Mouse (Mus musculus) midbrain, postnatal 0 days (tissue): ENCODE measurements around the gene Fundc1. TPM values are rescaled to one million over a fixed set of nuclear protein-coding genes. Genes with fewer than 3 reads are reported as not detected.

Source experiments
- ATAC-seq: fragments of 200-750 bp; cut with Nextera tagmentation; 2 replicates; pipeline ENCODE4 v1.8.0; 2017; ENCODE audit warnings: moderate number of reproducible peaks, mild to moderate bottlenecking, moderate TSS enrichment, moderate library complexity; ENCODE audit not compliant: low FRiP score
- DNase-seq: peaks from one replicate; pipeline ENCODE4 v3.0.0-alpha.2; 2015; ENCODE audit warnings: low spot score
- H3K27ac ChIP-seq: fragments of 300-500 bp; sonication (generic); 2 replicates; pipeline ENCODE4 v1.5.1; 2014; ENCODE audit warnings: low read depth, mild to moderate bottlenecking, low read length, mixed read lengths
- H3K27me3 ChIP-seq: fragments of 300-500 bp; sonication (generic); 2 replicates; pipeline ENCODE4 v1.6.1; 2014; ENCODE audit warnings: low read length, control low read depth, mixed read lengths; ENCODE audit not compliant: insufficient read depth
- H3K36me3 ChIP-seq: fragments of 300-500 bp; sonication (generic); 2 replicates; pipeline ENCODE4 v1.6.1; 2014; ENCODE audit warnings: low read length, control low read depth, mixed read lengths; ENCODE audit not compliant: insufficient read depth
- H3K4me1 ChIP-seq: fragments of 300-500 bp; sonication (generic); 2 replicates; pipeline ENCODE4 v1.6.1; 2014; ENCODE audit warnings: mild to moderate bottlenecking, control low read depth, antibody characterized with exemption, low read length, mixed read lengths; ENCODE audit not compliant: insufficient read depth
- H3K4me2 ChIP-seq: fragments of 300-500 bp; sonication (generic); 2 replicates; pipeline ENCODE4 v1.6.1; 2014; ENCODE audit warnings: low read depth, mild to moderate bottlenecking, low read length, mixed read lengths; ENCODE audit not compliant: poor library complexity, severe bottlenecking
- H3K4me3 ChIP-seq: fragments of 300-500 bp; sonication (generic); 2 replicates; pipeline ENCODE4 v1.5.1; 2014; ENCODE audit warnings: low read depth, mild to moderate bottlenecking, low read length, moderate library complexity
- H3K9ac ChIP-seq: fragments of 300-500 bp; sonication (generic); replicated peaks from 2 replicates; pipeline ENCODE4 v1.6.1; 2014; ENCODE audit warnings: mild to moderate bottlenecking, low read length, moderate library complexity, mixed read lengths; ENCODE audit not compliant: poor library complexity, severe bottlenecking
- H3K9me3 ChIP-seq: fragments of 300-500 bp; sonication (generic); 2 replicates; pipeline ENCODE4 v1.6.1; 2016; ENCODE audit warnings: low read length, control low read depth
- CTCF ChIP-seq: IDR thresholded peaks from 2 replicates; pipeline ENCODE4 v1.5.1; 2016; ENCODE audit warnings: antibody characterized with exemption, mild to moderate bottlenecking
- WGBS: fragments of 180-500 bp; shearing (Covaris S2); extraction: QIAGEN DNeasy Blood & Tissue Kit; methylation state at CpG from one replicate; pipeline ENCODE4 v1.1.7; 2014; 5-methylcytosine and 5-hydroxymethylcytosine counted together
- polyA plus RNA-seq: library from polyadenylated mRNA; unstranded; fragments of >200 nt; fragmentation: Nextera tagmentation; extraction: Ambion mirVana; gene quantifications from 2 replicates; pipeline ENCODE4 v1.2.1, GENCODE M21; 2015
- total RNA-seq: library from RNA; depleted of rRNA; stranded (reverse); fragments of >200 nt; gene quantifications from 2 replicates; pipeline ENCODE4 v1.2.3, GENCODE M21; 2014

Gene Fundc1
- total and polyA plus RNA-seq, 2 experiments from 2014 or later = 37.5 to 50.9 TPM

DNA sequence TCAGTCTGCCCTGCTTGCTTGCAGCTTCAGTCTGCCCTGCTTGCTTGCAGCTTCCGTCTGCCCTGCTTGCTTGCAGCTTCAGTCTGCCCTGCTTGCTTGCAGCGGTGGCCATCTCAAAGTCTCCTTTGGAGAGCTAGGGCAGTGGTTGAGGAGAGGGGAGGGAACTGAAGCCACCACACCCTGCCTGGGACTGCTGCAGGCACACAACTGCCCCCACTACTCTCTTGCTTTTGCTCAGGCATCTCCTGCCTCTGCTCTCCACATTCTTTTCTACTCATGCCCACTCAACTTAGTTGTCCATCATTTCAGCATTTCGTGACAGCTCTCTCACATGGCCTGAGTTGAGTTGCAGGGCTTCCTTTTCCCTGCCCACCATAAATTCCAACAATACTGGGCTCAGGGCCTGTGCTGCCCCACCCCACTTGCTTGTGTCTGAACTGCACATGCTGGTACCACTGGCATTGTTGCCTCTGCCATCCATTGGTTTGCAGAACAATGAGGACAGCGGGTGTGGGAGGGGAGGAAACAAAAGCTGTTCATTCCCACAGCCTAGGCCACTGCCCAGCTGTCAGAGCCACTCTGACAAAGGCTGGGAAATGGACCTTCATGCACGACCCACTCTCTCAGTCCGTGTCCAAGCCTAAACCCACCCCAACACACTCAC, 24.9 kb downstream of the Fundc1 start:
- H3K27me3 ChIP-seq = no peaks in the 10 kb centered on the region
- H3K36me3 ChIP-seq = no peaks in the 10 kb centered on the region
- H3K27ac ChIP-seq = no peak overlapping the region
- WGBS = 21% methylated on average over 6 of the region's 6 CpGs
- H3K4me3 ChIP-seq = no peak overlapping the region
- H3K9me3 ChIP-seq = no peaks in the 10 kb centered on the region
- no peak for DNase-seq
- H3K4me2 ChIP-seq = no peak overlapping the region
- H3K4me1 ChIP-seq = no peaks in the 10 kb centered on the region
- ATAC-seq = peak; percentile 38; the same call in 1 of the 2 replicates
- no peak for TF ChIP-seq CTCF
- H3K9ac ChIP-seq = no peak overlapping the region

DNA sequence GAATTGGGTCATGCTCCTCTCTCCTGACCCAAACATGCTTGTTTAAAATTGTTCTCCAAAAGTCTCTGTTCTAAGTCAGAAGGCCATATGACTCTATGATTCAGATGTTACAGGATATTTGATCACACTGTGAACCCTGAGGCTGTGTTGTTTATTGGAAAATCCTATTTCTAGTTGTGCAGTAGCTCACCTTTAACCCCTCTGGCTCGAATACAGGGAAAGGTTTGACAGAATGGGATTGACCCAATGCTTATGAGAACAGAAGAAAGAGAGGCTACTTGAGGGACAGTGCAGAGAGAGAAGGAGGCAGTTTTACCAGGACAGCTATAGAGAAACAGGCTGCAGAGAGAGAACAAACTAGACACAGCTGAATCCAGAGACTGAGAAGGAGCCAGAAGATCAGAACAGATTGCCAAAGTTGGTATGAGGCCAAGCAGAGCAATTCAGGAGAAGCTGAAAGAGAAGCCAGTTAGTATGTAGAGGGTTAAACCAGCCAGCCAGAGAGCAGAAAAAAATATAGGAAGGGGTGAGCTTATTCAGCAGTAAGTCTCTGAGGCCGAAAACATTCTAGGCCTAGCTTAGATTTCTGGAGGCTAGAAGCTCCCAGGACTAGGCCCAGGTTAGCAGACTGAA, 27.1 kb downstream of the Fundc1 start:
- no peak for DNase-seq
- Histone ChIP-seq H3K4me3 (no peak overlapping the region), H3K27me3 (no peaks in the 10 kb centered on the region), H3K4me1 (no peaks in the 10 kb centered on the region), H3K27ac (no peak overlapping the region), H3K9me3 (no peaks in the 10 kb centered on the region), H3K9ac (no peak overlapping the region), H3K4me2 (no peak overlapping the region), H3K36me3 (no peaks in the 10 kb centered on the region)
- no peak for ATAC-seq
- 44% methylated on average over 2 of the region's 2 CpGs for WGBS
- no peak for TF ChIP-seq CTCF

GRCm38 (mm10) chrX:17537701-17538100, 34.4 kb downstream of the Fundc1 start:
- H3K4me3 ChIP-seq = no peak overlapping the region
- no peak for TF ChIP-seq CTCF
- WGBS = 84% methylated on average over 4 of the region's 4 CpGs
- no peak overlapping the region for H3K27ac ChIP-seq
- ATAC-seq (no peak), DNase-seq (no peak)
- H3K27me3 ChIP-seq = no peaks in the 10 kb centered on the region
- no peak overlapping the region for H3K4me2 ChIP-seq
- no peaks in the 10 kb centered on the region for H3K4me1 ChIP-seq
- no peaks in the 10 kb centered on the region for H3K36me3 ChIP-seq
- H3K9me3 ChIP-seq = no peaks in the 10 kb centered on the region
- H3K9ac ChIP-seq = no peak overlapping the region

GRCm38 (mm10) chrX:17527008-17527407, 45.1 kb downstream of the Fundc1 start:
- Histone ChIP-seq H3K4me2 (no peak overlapping the region), H3K4me3 (no peak overlapping the region), H3K4me1 (no peaks in the 10 kb centered on the region), H3K36me3 (no peaks in the 10 kb centered on the region), H3K27ac (no peak overlapping the region), H3K27me3 (no peaks in the 10 kb centered on the region), H3K9me3 (no peaks in the 10 kb centered on the region), H3K9ac (no peak overlapping the region)
- no peak for ATAC-seq
- 82% methylated on average over 2 of the region's 2 CpGs for WGBS
- TF ChIP-seq CTCF = no peak
- no peak for DNase-seq

- Histone ChIP-seq H3K4me3 (no peak overlapping the region), H3K4me2 (no peak overlapping the region), H3K36me3 (no peaks in the 10 kb centered on the region), H3K9me3 (no peaks in the 10 kb centered on the region), H3K9ac (no peak overlapping the region), H3K4me1 (no peaks in the 10 kb centered on the region), H3K27ac (no peak overlapping the region), H3K27me3 (no peaks in the 10 kb centered on the region)
- no peak for ATAC-seq
- DNase-seq = no peak
- TF ChIP-seq CTCF = no peak
- WGBS = 10% methylated on average over 3 of the region's 3 CpGs
These were observed 50.9 kb downstream of the Fundc1 start for GRCm38 (mm10) chrX:17521221-17521716.

DNA sequence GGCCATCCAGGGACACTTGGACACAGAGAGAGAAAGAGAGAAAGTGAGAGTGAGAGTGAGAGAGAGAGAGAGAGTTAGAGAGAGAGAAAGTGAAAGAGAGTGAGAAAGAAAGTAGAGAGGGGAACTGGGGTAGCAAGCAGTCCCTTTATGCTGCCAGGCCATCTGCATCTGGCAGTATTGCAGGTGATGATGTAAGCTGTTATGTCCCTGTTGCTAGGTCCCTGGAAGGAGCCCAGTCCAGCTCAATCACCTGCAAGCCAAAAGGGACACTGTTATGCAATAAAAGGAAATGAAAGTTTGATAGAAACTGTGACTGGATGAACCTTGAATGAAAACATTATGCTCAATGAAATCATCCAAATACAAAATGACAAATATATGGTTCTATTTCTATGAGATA, 52.0 kb downstream of the Fundc1 start:
- no peak for TF ChIP-seq CTCF
- Histone ChIP-seq H3K27me3 (no peaks in the 10 kb centered on the region), H3K27ac (no peak overlapping the region), H3K4me3 (no peak overlapping the region), H3K9ac (no peak overlapping the region), H3K4me1 (no peaks in the 10 kb centered on the region), H3K36me3 (no peaks in the 10 kb centered on the region), H3K4me2 (no peak overlapping the region), H3K9me3 (no peaks in the 10 kb centered on the region)
- no peak for DNase-seq
- no peak for ATAC-seq
